Mouse (Mus musculus) mature B cell (primary cell): ENCODE results near the gene Rras.

Source experiments
- in situ Hi-C: fragments of 300-500 bp; cut with MboI; formaldehyde crosslinking; loops from 2 replicates; pipeline ENCODE4 v1.14.3; 2019

The Rras gene

GRCm38 (mm10) chr7:45025601-45026220 is 8.0 kb downstream of the Rras start:
- in situ Hi-C loops = no loop called here

DNA sequence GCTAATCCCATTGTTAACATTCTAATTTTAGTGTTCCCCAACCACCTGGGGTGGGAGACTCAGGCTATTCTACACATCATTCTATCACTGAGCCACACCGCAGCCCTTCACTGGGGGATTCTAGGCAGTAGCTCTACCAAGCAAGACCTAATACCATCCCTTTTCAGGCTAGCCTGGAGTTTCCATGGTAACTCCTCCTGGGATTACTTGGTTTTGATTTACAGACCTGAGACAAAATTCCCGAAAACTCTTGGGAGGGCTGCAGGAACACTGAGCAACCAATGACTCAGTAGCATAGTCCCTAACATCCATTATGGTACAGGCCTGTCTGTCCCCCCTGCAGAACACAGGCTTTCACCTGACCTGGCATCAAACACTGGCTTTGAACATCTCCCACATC is 8.5 kb downstream of the Rras start:
- in situ Hi-C loops = no loop called here

GRCm38 (mm10) chr7:45027761-45028160 is 10.0 kb downstream of the Rras start:
- in situ Hi-C loops = no loop called here

GRCm38 (mm10) chr7:45028351-45028750 is 10.6 kb downstream of the Rras start:
- in situ Hi-C loops = no loop called here

DNA sequence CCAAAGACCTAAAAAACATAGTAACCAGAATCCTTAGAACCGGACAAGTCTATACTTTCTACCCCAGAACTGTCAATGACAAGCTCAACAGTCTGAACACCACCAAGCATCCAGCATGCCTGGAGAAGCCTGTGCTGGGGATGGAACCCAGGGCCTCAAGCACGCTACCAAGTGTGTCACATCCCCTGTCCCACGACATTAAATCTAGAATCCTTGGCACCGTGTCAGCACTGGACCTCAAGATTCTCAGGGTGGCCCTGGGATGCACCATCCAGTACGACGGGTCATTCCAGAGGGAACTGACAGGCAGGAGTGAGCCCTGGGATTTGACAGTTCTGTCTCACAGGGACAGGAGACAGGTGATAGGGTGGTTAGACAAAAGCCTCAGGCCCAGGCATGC is 12.2 kb downstream of the Rras start:
- in situ Hi-C loops = no loop called here

GRCm38 (mm10) chr7:45030857-45031256 is 13.1 kb downstream of the Rras start:
- in situ Hi-C loops = no loop called here

DNA sequence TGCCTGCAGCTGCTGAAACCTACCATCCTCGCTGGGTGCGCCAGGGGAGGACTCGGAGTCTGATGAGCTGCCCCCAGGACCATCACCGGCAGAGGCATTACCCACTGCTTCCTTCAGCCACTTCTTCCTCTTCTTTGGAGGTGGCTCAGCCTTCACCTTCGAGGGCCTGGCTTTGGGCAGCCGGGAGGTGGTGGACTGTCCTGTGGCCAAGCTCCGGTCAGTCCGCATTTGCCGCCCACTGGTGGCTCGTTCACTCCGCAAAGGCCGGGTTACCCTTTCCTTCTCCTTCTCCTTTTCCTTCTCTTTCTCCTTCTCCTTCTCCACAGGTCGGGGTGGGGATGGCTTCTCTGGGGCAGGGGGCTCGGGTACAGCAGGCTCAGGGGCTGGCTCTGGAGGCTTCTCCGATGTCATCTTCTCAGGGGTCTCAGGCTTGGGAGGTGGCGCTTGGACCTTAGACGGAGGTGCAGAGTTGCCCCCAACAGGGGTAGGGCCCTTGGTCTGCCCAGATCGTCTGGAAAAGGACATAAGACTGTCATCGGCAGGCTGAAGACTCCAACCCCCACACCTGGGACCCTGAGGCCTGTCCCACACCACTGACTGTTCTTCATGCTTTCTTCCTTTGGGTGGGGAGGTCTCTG is 16.1 kb downstream of the Rras start:
- in situ Hi-C loops = no loop called here

- in situ Hi-C loops = no loop called here
Measured at GRCm38 (mm10) chr7:45035631-45036030, 17.9 kb downstream of the Rras start.

DNA sequence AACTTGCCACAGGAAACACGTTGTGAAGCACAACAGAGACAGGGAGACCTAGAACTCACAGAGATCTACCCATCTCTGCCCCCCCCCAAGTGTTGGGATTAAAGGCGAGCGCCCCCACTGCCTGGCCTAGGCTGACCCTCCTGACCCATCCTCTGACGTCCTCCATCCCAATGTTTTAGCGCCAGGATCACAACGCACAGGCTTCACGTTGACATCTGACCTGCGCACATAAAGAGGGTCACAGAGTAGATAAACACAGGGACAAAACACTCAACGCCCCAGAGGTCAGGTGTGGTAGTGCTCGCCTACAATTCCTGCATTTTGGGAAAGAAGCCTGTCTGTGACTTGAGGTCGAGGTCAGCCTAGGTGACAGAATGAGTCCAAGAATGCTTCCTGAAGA is 18.9 kb downstream of the Rras start:
- in situ Hi-C loops = no loop called here

DNA sequence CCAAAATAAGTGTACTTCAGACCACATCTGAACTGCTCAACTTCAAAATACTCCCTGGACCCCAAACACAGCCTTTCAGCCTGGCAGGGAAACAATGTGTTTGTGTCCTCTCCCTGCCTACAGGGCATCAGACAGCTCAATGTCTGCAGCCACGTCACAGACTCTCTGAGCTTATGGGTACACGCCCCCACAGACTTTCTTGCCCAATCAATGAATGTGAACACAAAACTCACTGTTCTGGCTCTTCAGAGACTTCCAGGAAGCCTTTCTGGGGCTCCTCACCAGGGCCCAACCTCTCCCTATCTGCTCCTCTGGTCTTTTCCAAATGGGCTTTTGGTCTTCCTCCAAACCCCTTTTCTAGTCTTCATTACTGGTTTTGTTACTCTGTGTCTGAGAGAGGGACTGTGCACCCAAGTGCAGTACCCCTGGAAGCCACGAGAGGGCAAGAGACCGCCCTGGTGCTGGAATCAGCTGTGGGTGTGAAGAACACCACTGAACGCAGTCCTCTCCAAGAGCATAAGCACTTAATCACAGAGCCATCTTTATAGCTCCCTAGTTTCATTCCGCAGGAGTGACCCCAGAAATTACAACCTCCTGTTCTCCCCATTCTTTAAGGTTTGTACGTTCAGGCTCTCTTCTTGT is 20.1 kb downstream of the Rras start:
- in situ Hi-C loops = no loop called here

DNA sequence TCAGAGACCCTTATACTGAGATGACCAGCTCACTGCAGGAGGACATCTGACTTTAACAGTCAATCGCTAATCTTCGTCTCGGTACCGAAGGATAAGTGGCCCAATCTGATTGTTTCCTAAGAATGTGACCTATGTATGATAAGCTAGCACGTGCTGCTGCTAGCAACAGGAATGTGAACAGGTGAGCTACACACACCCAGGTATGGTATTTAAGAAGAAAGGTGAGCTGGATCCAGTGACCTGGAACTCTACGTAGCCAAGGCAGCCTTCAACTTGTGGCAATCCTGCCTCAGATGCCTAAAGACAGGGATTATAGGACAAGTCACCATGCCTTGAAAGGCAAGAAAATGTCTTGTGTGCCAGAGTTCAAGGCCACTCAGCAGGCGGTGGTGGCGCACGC is 20.6 kb downstream of the Rras start:
- in situ Hi-C loops = no loop called here

- in situ Hi-C loops = no loop called here
Measured at GRCm38 (mm10) chr7:45040851-45041250, 23.1 kb downstream of the Rras start.

DNA sequence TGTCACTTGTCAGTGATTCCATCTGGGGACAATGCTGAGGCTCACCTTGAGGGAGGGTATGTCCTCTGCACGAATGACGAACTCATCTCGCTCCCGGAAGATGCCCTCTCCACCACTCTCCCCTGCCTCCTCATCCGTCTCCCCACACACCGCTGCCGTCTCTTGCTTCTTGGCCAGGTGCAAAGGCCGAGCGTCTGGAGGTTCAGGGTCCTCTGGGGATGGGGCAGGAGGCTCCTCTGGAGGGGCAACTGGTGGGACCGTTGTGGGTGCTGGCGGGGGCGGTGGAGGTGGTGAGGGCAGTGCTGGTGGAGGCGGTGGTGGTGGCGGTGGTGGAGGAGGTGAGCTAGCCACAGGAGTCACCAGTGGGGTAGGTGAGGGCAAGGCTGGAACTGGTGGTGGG is 25.5 kb downstream of the Rras start:
- in situ Hi-C loops = no loop called here

GRCm38 (mm10) chr7:45045741-45046140 is 28.0 kb downstream of the Rras start:
- in situ Hi-C loops = no loop called here

DNA sequence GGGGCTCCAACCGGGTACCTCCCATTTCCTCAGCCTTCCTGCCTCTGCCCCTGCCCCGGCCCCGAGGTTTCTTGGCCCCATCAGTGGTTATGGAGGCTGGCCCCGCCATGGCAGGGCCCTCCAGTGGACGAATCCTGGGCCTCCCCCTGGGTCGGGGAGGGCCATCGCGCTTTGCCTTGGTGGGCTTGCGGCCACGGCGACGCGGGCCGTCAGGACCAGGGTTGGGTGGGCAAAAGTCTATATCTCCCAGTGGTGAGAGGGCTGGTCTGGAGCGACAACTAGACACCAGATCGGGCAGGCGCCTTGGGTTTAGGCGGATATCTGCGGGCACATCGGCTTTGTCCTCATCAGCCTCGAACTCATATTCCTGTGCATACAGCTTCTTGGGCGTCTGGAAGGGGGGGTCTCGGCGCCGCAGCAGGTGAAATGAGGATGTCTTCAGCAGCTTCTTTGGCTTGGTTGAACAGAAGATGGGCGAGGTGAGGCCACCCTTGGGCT is 29.1 kb downstream of the Rras start:
- in situ Hi-C loops = no loop called here

- in situ Hi-C loops = no loop called here
Measured at GRCm38 (mm10) chr7:45047491-45047890, 29.7 kb downstream of the Rras start.

DNA sequence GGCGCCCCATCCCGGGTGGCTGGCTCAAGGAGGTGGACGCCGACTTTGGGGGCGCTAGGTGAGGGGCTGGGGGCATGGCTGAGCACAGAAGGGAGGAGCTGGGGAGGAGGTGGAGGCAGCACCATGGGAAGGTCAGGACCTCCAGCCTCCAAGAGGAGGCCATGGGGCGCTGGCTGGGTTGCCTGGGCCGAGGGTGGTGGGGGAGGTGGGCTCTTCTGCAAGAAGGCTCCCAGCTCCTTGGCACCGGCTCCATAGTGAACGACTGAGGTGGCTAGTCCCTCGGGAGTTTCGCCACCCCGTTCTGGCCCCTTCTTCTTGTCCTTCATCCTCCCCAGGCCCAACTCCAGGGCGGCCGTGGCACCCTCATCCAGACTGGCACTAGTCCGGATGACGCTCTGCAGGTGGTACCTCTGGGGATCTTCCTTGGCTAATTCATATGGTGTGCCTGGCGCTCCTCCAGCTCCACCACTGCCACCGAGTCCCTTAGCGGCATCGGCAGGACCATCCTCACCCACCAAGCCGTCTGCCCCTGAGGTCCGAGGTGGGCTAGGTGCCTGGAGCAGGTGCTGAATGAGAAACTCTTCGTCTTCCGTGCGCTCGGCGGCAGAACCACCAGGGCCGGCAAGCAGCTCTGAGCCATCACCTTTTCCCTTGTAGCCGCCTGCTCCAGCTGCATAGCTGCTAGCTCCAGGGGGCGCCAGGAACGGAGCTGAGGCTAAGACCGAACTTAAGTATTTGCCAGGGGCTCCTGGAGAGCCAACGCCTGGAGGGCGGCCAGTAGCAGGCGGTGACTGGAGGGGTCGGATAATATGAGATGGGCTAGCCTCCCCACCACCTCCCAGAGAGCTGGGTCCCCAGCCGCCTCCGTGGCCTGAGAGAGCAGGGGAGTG is 30.5 kb downstream of the Rras start:
- in situ Hi-C loops = no loop called here

- in situ Hi-C loops = no loop called here
Measured at GRCm38 (mm10) chr7:45048923-45049657, 31.3 kb downstream of the Rras start.

GRCm38 (mm10) chr7:45050945-45051600 is 33.3 kb downstream of the Rras start:
- in situ Hi-C loops = no loop called here

- in situ Hi-C loops = no loop called here
Measured at GRCm38 (mm10) chr7:45051601-45051974, 33.8 kb downstream of the Rras start.
